Mouse (Mus musculus): ENCODE measurements at regions not wholly inside any gene's neighbourhood (a gene's known extent, or its start where the extent isn't known, plus 50 kb on each side); places are given as distances from the start of the nearest gene placed in this dataset.

DNA sequence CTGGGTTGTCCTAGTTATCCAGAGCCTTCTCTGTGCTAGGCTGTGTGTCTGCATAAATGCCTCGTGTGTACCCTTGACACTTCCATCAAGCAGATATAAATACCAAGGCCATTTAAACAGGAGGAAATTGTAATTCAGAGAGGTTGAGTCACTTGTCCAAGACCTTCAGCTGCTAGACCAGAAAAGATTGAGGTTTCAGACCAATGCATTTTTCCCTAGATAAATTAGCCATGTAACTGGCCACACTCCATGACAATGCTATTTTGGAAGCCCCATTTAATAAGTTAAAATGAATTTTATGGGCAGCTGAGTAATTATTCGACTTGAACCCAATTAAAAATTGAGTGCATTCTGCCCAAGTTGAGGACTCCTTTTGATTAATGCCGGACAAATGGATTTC lies 509.6 kb downstream of the 1810013L24Rik start:
- DNase-seq (ENCODE audit: low read depth, low spot score), result no peak

- DNase-seq (ENCODE audit: low read depth, low spot score), result no peak
Measured at GRCm38 (mm10) chr16:9341245-9341644, 511.3 kb downstream of the 1810013L24Rik start.

DNA sequence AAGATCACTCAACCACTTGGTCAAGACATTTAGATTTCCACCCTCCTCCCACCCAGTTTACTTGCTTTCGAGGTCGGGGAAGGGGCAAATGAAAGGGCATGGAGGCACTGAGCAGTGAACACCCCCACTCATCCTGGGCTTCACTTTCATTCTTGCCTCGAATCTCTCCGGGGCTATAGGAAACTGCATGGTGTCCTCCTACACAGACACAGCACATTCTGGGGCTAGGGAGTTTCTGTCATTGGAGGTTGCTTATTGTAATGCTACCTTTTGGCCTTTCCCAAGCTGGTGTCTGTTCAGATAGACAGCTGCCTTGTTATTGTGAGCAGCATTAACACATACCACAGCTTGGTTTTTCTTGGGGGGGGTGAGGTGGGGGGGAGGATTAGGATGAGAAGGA lies 523.9 kb downstream of the 1810013L24Rik start:
- no peak for DNase-seq (ENCODE audit: low read depth, low spot score)

DNA sequence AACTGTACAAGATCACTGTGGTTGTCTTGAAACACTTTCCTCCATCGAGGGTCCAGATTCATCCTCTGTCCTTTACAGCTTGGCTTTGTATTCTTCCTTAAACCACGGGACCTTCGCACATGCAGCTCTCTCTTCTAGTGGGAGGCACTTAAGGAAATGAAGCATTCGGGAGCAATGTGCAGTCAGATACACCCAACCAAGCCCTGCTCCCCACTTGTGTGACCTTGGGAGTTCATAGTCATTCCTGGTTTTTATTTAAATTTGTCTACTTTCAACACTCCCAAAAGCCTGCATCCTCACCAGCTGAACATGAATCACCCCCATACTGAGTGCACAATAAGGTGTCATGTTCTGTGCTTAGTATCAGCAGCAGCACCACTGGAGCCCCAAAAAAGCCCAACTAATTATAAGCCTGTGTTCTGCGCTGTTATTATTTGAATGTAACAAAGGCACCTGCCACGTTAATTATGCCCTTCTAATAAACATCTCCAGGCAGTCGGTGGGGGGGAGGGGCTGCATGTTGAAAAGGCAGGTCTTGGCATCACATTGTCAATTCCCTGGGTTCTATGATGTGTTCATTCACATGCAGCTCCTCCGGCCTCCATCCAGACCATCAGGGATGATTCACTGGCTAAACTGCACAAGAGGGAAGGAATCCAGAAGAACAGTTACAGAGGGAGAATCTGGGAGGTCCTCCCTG lies 524.6 kb downstream of the 1810013L24Rik start:
- no peak for DNase-seq (ENCODE audit: low read depth, low spot score)

GRCm38 (mm10) chr16:9358651-9359050 lies 528.8 kb downstream of the 1810013L24Rik start:
- DNase-seq (ENCODE audit: low read depth, low spot score), result no peak

DNA sequence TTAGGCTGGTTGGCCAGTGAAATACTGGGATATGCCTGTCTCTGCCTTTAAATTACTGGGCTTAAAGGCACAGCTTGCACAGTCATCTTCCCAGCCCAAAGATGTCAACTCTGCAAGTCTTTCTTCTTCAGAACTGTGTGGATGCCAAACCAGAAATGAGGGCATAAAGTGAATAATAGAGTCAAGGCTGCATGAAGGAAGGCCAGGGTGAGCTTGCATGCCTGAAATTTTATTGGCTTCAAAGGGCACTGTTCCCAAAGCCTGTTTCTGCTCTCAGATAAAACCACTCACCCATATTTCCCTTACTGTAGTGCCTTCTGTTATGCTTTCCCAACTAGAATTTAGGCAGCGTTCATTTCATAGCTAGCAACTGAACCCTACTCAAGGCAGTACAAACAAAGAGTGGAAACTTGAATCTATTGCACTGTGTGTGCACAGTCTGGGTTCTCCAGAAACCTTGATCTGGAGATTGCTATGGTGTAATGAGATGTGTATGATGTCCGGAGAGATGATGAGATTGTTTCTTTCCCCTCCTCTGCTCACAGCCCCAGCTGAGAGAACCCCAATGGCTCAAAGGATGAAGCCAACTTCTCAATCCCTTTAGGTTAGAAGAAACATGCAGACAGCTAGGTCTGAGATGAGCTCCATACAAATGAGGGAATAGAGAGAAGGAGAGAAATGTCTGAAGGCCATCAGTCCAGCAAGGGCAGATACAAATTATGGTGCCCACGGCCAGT lies 529.7 kb downstream of the 1810013L24Rik start:
- DNase-seq (ENCODE audit: low read depth, low spot score), result no peak

- DNase-seq (ENCODE audit: low read depth, low spot score), result no peak
Measured at GRCm38 (mm10) chr16:9360741-9361255, 530.9 kb downstream of the 1810013L24Rik start.

DNA sequence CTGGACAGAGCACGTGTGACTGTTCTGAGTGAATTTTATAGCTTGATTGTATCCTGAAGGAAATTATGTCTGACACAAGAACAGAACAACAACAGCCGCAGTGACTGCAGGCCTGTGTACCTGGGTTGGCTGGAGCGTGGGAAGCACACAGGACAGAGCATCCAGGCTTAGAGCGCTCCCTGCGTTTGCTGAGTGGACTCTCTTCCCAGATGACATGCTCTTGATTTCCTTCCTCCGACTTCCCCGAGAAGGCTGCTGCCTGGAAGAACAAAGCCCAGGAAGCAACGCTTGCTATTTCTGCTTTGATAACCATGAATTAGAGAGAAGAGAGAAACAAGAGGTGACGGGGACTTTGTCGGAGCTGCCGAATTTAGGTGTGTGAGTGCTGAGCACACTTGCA lies 532.2 kb downstream of the 1810013L24Rik start:
- no peak for DNase-seq (ENCODE audit: low read depth, low spot score)

DNA sequence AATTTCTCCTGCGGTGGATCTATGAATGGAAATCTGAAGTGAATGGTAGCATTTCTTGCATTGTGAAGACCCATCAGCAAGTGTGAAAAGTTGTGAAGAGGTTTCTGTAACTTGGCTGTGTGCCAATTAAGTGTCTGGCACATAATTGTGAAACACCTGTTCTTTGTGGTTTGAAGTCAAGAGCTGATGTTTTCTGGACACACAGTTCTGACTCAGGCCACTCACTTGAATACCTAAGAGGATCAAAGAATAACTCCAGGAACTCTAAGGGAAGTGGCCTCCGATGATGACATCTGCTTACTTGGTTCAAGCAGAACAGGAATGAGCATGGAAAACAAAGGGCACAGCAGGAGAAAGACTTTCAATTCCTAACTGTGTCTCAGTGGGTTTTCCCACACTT lies 534.2 kb downstream of the 1810013L24Rik start:
- no peak for DNase-seq (ENCODE audit: low read depth, low spot score)

- no peak for DNase-seq (ENCODE audit: low read depth, low spot score)
Measured at GRCm38 (mm10) chr16:9390986-9391385, 561.1 kb downstream of the 1810013L24Rik start.

GRCm38 (mm10) chr16:9404736-9405135 lies 574.8 kb downstream of the 1810013L24Rik start:
- no peak for DNase-seq (ENCODE audit: low read depth, low spot score)

- DNase-seq (ENCODE audit: low read depth, low spot score), result no peak
Measured at GRCm38 (mm10) chr16:9408196-9408595, 578.3 kb downstream of the 1810013L24Rik start.

DNA sequence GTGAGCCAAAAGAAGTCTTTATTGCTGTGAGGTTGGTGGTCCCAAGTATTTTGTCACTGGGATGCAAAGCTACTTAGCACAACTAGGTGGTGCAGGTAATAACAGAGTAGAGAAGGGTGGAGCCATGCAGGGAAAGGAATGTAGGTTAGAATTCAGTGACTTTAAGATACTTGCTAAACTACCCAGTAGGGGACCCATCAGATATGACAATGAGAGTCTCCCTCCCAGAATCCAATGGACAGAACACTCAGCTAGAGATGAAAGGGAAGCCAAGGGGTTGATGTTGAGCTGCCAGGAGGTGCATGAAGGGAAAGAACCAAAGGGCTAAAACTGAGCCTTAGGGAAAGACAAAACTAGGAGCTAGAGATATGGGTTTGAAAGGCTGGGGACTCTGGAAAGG lies 564.9 kb downstream of the Grin2a start:
- no peak for DNase-seq (ENCODE audit: low read depth, low spot score)

DNA sequence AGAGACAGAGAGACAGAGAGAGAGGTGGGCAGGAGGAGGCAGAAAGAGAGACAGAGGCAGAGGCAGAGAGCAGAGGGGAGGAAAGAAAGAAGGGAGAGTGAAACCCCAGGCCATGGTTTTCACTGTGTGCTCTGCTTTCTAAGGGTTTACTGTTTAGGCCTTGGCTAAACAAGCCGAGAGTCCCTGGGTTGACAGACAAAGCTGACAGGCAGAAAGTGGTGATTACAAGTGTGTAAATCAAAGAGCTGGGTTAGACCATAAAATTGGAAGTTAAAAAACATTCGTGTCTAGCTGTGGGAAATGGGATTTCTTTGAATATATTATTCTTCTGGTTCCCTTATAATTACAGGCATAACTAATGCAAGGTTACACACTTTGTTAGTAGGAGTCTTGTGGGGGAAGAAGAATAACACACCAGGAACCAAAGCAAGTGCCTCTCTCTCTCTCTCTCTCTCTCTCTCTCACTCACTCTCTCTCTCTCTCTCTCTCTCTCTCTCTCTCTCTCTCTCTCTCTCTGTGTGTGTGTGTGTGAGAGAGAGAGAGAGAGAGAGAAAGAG lies 556.0 kb downstream of the Grin2a start:
- DNase-seq (ENCODE audit: low read depth, low spot score), result no peak

- DNase-seq (ENCODE audit: low read depth, low spot score), result no peak
Measured at GRCm38 (mm10) chr16:9439891-9440290, 555.5 kb downstream of the Grin2a start.

DNA sequence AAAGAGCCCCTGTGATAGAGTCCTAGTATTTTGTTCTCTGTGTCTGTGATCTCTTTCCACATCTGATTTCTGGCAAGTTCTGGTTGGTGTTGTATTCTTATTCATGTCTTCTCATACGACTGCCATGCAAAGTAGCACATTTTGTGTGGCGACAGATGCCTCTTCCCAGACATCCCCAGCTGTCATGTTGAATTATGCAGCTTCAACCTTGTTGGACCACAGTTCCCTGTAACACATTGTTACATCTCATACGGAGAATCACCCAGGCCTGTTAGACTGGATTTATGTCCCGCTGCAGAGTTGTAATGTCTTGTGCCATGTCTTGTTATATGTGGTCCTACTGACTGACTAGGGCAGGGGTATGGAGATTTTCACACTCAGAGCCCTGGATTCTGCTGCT lies 543.3 kb downstream of the Grin2a start:
- no peak for DNase-seq (ENCODE audit: low read depth, low spot score)

DNA sequence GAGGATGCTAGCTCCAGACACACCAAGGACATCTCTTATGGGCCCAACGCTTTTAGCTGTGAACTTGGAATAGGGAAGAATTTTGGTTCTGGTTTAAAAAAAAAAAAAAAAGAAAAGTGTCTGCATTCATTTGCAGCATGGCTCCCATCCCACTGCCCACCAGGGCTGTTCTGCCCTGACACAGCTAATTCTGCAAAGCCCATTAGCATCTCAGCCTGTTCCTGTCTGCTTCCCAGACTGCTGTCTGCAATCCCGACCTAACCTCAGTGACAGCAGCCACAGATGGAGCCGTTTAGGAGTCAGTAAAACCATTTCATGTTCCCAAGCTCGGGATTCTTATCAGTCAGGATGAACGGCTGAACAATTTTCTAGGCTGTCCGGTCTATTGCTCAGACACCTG lies 537.8 kb downstream of the Grin2a start:
- DNase-seq (ENCODE audit: low read depth, low spot score), result no peak

DNA sequence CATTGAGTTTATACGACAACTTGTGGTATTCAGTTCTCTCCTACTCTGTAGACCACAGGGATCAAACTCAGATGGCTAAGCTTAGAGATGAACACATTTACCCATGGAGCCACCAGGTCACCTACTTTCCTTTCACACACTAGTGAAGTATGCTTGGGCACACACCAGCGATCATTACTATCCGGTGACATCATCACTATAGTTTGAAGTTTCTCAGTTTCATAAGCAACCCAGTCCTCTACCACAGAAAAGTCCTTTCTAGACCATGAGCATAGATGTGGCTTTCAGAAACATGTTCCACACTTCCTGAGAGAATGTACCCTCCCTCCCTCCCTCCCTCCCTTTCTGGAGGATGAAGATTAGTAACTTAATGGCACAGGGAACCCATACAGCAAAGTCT lies 532.9 kb downstream of the Grin2a start:
- no peak for DNase-seq (ENCODE audit: low read depth, low spot score)

DNA sequence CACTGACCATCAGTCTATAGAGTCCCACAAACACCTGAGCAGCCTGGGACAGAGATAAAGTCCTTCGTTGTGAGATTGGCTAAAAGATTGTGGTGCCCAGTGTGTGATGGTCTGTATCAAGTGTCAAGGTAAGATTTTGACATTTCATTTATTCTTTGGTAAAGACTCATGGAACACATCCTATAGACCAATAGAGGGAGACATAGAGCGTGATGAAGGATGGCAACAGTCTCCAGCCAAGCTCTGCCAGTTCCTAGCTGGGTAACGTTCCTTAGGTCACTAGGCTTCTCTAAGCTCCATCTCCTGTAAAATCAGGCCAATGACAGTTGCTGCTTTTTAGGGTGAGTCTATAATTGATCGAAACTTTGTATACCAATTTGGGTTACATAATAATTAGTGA lies 526.0 kb downstream of the Grin2a start:
- DNase-seq (ENCODE audit: low read depth, low spot score), result peak; percentile 17

DNA sequence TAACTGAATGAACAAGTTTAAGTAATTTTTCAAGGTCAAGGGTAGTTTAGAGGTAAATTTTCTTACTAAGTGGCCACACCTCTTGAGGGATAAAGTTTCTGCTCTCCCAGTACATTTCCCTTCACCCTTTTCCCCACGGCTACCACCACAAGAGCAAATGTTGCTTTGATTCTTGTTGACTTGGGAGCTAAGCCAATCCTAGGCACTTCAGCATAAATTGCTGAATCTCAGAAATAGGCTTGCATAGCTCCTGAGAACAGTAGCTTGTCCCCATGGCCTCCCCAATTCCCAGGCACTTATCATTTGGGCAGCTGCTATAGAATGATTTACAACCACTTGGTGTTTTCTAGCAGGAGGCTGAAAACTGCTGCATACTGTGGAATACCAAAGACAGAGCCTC lies 510.1 kb downstream of the Grin2a start:
- no peak for DNase-seq (ENCODE audit: low read depth, low spot score)

GRCm38 (mm10) chr16:9498301-9498700 lies 497.1 kb downstream of the Grin2a start:
- DNase-seq (ENCODE audit: low read depth, low spot score), result peak; percentile 5

DNA sequence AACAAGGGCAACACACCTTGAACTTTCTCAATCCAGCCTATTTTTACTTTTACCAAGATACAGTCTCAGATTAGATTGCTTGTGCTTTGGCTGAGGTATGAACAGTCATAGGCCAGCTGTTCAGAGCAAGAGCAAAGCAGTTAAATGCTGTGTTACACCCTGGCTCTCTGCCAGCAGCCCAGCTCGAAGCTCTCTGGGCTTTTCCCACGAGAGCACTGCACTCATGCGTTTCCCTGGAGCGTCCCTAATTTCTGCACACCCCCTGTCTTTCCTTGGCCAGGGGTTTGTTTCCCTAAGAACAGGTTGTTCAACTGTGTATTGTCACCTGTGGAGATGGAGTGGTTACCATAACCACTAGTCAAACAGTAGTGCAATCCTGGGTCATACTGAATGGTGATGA lies 493.6 kb downstream of the Grin2a start:
- no peak for DNase-seq (ENCODE audit: low read depth, low spot score)

DNA sequence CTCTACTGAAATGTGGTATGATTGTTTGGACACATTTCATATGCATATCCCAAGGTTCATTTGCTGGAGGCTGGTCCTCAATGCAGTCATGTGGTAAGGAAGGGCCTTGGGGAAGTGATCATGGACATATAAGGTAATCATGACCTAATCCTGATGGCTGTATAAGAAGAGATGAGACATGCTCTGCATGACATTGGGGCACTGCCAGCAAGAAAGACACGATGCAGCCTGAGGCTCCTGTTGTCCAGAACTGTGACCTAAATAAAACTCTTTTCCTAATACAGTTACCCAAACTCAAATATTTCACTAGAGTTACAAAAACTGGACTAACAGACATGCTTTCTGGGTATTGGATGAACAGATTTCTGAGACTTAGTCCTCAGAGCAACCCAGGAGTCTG lies 485.7 kb downstream of the Grin2a start:
- no peak for DNase-seq (ENCODE audit: low read depth, low spot score)
